Mouse (Mus musculus) central nervous system, embryonic 11.5 days (tissue): ENCODE data around the gene Cwh43. TPM values are rescaled to one million over a fixed set of nuclear protein-coding genes. Genes with fewer than 3 reads are reported as not detected.

Experiments
- polyA plus RNA-seq: library from polyadenylated mRNA; depleted of rRNA; stranded (reverse); fragments of >200 nt; gene quantifications from 2 replicates; pipeline ENCODE4 v1.2.3, GENCODE M21; 2012; rRNA removed

Gene Cwh43
- polyA plus RNA-seq = 0.04 TPM in 1 of 2 replicates, not detected in the other

DNA sequence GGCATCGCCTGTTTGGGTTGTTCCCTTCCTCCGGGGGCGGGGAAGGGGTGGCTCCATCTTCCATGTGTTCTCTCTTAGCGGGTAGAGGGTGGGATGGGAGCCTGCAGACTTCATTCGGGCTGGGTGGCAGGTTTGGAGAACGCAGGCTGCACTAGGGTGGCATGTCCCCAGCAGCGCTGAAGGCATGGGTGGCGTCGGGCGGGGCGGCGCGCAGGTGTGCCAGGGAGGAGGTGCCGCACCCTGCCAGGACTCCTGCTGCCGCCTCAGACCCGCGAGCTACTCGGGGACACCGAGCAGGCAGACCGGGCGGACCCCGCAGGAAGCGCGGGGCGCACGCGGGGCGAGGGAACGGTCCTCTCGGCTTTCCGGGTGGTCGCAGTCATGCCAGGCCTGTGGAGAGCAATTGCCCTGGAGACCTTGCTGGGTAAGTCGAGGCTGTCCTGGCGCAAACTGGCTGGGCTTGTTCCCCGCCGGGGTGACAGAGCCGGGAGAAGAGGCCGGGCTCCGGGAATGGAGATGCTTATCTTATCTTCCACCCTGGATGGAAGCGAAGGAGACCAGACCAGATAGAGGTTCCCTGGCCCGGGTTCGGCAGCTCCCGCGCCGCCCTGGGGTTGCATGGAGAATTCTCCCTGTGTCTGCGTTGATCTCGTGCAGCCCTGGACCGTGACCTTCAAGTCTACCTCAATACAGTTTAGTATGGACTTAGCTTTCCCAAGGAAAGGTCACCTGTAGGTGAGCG, at the start of gene Cwh43:
Gene Cwh43 (plus strand): TSS at position 95 of the 742 bp plus-strand sequence.

DNA sequence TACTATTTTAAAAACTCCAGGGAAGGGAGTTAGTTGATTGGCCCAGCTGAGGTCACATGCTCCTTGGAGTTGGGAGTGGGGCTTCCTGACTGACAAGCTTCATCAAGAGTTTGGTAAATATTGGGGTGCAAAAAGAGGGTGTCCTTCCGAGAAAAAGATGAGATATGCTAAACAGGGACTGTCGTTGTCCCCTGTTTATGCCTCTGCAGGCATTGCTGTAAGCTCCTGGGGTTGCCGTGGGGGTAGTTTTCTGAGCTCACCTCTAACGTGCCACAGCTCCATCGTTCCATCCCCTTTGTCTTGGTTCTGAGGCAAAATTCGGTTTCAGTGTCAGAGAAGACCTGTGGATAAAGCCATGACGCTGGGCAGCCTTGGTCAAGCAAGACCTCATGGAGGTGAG, 74.8 kb downstream of the Cwh43 start, which contains the start of gene Dcun1d4:
Gene Dcun1d4 (plus strand): TSS at position 301 of the 400 bp plus-strand sequence.

Other genes starting within 250 kb of the Cwh43 start
- gene Fryl, start 149.5 kb upstream of the Cwh43 start, polyA plus RNA-seq = 37.3 and 55.8 TPM in 2 replicates
- 113 and 157 TPM in 2 replicates for gene Ociad1, start 113.3 kb upstream of the Cwh43 start, polyA plus RNA-seq
- 4.8 and 5.4 TPM in 2 replicates for gene Ociad2, start 65.0 kb upstream of the Cwh43 start, polyA plus RNA-seq
- 31.3 and 38.7 TPM in 2 replicates for gene Dcun1d4, start 74.9 kb downstream of the Cwh43 start, polyA plus RNA-seq
- gene Lrrc66, start 226.5 kb downstream of the Cwh43 start, polyA plus RNA-seq = 0.05 and 0.13 TPM in 2 replicates
- gene Sgcb, start 241.7 kb downstream of the Cwh43 start, polyA plus RNA-seq = 9.3 and 17.7 TPM in 2 replicates
- gene Spata18, start 245.3 kb downstream of the Cwh43 start, polyA plus RNA-seq = 0.18 and 0.48 TPM in 2 replicates